Mouse (Mus musculus): ENCODE data around the gene Lgr6.

- peak; percentile 50 for TF ChIP-seq CTCF (conservative IDR thresholded peaks at IDR 0.05; ENCODE audit: low read length)
- TF ChIP-seq NANOG (IDR thresholded peaks at IDR 0.05; ENCODE audit: borderline replicate concordance, low read length): no peak
Measured at GRCm38 (mm10) chr1:135108611-135109010, 3.5 kb upstream of the Lgr6 start.

Data from E14TG2a.4 (cell line).